Mouse (Mus musculus) left cerebral cortex, adult 11 months (tissue): ENCODE data around the gene Nop2.

Experiments
- DNase-seq: peaks from one replicate; pipeline ENCODE4 v3.0.0; 2022; ENCODE audit warnings: low spot score

Gene Nop2

DNA sequence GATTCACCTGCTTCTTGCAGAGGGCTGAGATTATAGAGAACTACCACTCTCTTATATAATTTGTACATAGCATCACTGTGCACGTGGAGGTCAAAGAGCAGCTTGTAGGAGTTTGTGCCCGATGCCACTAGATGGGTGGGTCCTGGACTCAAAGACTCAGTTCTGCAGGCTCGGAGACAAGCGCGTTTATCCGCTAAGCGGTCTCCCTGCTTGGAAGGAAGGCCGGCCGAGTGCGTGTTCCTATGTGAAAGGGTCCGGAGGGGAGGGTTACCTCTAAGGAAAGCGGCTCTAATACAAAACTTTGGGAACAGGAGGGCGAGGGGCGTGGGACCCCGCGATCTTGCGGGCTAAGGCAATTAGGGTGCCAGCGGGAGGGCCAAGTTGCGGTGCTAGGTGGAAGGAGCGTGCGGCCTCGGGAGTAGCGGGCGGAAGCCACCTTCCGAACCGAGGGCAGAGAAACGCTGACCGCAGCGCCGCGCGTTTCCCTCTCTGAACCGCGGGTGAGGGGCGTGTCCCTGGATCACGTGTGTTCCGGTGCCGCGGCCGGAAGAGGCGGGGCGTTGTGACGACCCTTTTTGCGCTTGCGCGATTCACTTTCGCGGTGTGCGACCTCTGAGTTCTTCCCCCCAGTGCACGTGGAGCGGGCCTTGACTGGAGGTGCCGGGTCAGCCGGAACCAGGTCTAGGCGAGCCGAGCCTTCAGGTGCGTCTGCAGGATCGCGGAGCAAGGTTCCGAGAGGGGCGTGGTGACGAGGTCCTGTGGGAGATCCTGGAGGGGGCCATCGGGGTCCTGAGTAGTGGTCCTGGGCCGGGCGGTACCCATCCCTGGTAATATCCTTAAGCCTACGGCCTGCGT lies at the start of gene Nop2:
TSS of gene Nop2 (plus strand) at position 608 of the 855 bp plus-strand sequence.
- DNase-seq = peak; percentile 68

DNA sequence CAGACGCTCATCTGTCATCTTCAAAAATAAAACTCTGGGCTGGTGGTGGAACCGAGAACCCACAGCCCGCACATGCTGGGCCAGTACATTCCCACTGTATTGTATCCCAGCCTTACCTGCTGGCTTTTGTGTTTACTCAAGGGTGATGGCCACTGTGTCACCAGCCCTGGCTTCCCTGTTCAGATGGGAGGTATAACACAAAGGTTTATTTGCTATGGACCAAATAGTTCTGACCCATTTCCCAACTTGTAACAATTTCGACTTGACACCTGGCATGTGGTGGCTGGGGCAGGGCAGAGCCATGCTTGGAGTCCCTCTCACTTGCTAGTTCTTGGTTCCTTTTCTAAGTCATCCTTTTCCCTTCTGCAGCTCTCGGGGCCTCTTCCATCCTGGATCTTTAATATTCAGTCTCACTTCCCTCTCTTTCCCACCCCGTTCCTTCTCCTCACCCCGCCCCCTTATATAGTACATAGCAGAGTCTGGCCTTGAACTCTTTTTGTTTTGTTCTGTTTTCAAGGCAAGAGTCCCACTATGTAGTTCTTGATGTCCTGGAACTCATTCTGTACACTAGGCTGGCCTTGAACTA lies 48.8 kb upstream of the Nop2 start:
- no peak for DNase-seq

DNA sequence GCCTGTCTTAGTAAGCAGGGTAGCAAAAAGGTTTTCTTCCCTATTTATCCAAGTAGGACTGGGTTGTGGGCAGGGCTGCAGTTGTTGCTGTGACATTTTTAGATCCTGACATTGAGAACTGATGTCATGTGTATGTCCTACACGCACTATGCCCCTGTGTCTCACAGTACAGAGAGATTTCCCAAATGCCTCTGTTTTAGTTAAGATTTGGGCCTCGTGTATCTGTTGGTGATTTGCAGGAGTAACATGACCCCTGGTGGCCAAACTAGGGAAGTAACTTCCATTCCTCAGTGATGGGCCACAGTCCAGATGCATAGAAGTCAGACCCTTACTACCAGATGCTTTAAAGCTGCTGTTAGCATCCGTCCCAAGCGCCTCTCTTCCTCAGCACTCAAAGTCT lies 47.3 kb upstream of the Nop2 start:
- DNase-seq = no peak

DNA sequence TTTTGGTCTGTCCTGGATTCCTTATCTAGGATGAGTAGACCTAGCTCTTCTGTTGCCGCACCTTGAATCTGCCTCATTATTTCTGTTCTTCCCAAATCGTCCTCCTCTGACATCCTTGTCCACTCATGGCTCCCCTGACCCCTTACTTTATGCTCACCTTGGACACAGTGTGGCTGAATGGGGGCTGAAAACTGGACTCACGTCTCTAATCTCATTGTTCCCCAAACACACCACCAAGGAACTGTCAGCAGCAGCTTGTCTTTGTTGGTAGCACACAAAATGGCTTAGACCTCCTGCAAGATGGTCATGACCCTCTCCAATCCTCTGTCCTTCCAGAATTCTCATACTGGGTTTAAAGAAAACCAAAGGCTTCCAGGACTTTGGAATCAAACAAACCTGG lies 43.8 kb upstream of the Nop2 start:
- DNase-seq = no peak

DNA sequence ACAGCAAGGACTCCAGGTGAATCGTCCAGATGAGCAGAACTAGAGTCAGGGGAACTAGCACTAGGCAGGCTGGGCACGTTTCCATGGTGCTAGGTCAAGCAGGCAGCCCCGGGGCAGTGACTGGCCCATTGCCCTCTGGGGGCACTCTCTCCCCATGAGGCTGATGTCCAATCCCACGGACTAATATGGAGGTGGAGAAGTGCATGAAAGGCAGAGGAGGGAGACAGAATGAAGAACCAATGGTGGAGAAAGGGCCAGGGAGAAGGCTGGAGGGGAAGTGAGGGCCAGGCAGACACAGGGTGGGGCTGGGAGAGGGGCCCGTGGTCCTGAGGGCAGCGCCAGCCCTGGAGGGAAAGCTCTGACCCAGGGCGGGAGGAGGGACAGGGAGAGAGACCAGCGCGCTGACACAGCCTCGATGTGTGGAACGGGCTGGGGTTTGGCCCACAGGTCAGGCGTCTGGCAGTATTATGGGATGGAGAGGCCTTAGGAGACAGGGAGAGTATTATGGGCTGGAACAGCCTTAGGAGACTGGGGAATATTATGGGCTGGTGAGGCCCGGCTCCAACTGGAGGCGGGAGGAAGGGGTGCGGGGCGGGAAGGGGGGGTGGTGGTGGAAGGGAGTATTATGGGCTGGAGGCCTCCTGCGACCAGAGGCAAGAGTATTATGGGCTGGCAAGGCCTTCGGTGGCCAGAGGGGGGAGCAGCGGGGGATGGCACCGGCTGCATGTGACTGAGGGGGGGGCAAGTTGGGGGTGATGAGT lies 43.0 kb upstream of the Nop2 start:
- peak; percentile 75 for DNase-seq

DNA sequence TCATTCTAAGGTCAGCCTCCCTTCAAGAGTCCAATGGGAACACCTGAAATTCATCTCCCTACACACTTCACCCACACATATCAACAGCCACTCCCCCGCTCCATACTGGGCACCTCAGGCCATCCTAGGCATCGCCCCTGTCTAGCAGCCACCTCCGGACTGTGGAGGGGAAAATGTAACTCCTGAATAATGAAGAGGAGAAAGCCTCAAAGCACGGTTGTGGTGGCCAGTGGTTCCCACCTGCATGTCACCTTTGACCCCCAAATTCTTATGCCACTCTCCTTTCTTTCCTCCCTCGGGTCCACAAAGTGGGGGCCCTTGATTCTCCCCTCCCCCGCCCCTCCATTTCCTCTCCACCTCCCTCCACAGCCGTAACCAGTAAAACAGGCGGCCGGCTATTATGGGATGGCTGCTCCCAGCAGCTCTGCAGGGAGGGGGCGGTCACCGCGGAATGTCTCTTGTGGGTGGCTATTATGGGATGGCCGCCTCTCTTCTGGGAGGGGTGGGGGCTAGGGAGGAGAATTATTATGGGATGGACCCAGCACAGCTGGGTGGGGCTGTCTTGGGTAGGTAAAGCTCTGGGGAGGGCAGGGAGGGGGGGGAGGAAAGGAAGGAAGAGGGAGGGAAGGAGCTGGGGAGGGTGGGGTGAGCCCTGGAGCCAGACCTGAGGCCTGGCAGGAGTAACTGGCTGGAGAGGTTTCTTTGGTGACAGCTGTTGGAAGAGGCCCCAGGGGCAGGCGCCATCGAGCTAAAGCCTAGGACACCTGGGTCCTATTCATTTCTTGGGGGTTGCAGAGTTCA lies 42.0 kb upstream of the Nop2 start:
- DNase-seq = peak; percentile 84

DNA sequence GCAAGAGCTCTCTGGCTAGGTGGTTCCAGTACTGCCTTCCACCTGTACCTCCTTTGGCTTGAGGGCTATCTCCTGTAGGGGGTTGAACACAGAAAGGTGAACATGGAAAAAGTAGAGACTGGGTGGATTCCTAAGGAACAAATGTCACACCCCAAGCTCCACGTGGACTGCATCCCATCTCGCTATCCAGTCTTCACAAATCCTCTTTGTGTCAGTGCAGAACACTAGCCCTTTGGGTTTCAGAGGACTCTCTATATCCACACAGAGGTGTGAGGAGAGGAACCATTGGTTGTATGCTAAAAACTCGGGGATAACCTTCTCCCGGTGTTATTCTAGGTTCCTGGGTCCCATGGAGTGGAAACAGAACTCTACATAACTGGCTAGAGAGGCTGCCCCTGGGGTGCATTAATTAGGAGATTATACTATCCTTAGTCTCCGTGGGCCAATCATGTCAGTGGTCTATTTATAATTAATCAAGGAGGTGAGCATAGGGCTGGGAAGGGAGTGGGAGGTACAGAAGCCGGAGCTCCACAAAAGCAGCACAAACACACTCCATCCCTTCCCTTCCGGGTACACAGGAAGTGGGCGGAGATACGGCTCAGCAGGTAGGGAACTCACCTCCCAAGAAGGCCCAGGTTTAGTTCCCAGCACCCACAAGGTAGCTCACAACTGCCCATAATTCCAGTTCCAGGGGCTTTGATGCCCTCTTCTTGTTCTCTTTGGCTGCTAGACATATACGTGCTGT lies 41.2 kb upstream of the Nop2 start:
- no peak for DNase-seq

DNA sequence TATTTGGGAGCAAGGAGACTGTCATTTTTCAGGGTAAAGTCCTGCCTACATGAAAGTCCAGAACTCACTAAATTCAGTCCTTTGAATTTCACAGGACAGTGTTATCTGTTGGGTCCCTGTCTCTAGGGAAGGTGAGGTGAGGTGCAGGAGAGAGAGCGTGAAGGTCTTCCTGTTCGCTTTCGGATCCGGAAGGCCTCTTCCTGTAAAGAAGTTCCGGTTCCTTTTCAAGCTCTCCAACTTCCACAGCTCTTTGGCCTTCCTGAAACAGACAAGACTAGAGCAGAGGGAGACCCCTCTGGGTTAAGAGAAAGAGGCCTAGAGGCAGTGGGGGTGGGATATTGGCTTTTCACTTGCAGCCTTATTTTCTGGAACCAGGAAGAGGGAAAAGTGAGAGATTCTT lies 39.3 kb upstream of the Nop2 start:
- no peak for DNase-seq

DNA sequence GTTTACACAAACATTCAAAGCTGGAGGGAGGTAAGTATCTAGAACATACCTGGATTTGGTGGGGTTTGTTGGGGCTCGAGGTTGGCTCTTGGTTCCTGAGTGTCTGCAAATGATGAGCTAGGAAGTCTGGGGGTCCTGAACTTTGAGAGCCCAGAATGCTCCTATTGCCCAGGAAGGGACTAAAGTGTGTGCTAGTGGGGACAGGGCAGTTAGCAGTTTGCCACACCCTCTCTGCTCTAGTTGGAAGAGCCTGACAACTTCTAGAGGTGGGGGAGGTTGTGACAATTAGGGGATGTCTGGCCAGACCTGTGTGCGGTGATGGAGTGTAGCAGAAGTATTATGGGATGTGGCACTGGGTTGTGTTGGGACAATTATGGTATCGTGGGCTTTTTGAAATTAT lies 36.9 kb upstream of the Nop2 start:
- no peak for DNase-seq

DNA sequence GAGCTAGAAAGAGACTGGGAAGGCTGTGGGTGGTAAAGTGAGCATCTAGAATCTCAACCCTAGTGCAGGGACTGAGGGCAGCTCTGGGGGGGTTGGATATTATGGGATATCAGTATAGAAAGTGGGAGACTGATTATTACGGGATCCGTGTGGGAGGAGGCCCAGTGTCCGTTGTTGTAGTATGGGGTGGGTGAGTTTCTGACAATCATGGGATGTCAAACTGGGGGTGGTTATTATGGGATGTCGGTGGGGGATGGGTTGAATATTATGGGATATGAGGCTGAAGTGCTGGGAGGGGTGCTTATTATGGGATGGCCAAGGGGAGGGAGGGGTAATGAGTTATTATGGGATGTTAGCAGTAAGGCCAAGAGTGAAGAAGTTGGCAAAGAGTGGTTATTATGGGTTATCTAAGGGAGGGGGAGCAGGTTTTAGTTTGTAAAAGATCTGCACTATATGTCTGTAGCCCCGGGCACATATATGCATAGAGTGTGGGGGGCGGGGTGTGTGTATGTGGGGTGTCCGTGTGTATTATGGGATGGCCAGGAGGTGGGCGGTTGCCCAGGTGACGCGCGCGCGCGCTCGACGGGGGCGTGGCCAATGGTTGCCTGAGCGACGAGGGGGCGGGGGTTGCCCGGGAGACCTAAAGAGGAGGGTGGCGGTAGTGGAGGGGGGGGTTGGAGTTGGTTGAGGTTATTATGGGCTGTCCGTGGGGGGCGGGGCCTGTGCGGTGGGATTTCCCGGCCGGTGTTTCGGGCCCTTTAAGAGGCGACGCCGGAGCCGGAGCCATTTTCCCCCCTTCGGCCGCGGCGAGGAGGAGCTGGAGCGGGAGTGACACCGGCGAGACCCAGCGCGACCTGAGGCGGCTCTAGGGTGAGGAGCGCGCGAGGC lies 36.1 kb upstream of the Nop2 start, which contains the start of gene Chd4:
TSS of gene Chd4 (plus strand) at position 591 of the 888 bp plus-strand sequence.
- DNase-seq = peak; percentile 93

DNA sequence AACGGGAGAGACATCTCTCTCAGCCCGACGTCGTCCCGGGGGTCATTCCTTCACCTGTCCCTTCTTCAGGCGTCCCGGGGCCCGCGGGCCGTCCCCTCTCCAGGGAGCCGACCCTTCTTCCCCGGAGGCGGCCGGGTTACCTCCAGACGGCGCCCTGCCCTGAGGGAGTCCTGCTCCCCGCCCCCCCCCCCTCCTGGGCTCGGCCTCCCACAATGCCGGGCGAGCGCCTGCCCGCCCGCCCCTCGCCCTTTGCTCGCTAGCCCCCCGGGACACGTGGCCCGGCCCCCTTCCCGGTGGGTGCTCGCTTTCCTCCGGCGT lies 35.5 kb upstream of the Nop2 start:
- DNase-seq = no peak

DNA sequence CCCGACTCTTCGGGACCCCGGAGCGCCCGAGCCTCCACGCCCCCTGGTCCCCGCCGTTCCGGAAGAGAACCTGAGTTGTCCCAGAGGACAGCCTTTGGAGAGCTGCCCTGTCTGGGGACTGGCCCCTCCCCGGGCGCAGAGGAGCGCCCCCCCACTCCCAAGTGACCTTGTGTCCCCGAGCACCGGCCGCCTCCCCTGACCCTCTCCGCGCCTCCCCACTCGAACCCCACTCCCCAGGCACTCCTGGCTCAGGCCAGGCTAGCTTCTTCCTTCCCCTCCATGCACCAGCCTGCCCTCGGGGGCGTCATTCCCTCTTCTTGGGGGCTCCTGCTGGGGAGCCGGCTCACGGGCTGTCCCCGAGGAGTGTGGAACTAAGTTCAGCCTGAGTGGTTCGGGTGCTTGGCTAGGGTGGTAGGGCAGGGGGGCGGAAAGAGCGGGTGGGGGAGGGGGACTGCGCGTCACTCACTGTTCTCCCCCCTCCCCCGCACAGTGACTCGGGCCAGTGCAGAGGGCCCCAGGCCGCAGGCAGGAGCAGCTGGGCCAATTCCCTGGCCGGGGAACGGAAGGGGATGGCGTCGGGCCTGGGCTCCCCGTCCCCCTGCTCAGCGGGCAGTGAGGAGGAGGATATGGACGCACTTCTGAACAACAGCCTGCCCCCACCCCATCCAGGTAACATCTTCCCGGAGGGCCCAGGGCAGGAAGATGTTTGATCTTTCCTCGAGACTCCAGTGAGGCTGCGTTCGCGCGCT lies 34.9 kb upstream of the Nop2 start:
- DNase-seq = no peak

DNA sequence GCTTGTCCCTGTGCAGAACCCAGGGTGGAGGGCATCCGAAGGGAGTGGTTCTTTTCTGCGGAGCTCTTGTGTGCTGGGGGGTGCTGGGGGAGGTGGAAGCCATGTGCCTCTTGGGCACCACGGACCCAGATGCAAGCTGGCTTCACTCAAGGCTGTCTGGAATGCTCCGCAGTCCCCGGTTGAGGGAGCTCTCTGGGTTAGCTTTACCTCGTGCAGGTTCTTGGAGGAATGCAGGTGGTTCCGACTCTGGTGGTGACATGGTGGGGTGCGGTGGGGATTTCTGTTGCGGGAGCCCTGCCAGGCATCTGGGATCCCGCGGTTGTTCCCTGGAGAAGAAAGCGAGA lies 34.4 kb upstream of the Nop2 start:
- DNase-seq = no peak

DNA sequence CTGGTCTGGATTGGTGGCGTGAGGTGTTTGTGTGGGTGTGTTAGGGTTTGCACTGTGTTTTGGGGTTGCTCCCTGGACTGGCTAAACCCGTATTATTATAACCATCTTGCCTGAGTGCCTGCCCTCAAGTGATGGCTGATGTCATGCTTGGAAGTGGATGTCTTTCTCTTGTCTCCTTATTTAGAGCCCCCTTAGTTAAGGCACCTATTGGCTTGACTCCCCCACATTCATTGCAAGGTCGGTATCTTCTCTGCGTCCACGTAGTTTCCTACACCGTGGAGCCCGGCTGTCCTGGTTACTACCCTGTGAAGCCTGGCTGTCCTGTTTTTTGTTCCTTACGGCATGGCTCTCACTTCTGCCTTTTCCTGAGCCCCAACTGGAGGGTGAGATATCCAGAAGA lies 33.8 kb upstream of the Nop2 start:
- no peak for DNase-seq

DNA sequence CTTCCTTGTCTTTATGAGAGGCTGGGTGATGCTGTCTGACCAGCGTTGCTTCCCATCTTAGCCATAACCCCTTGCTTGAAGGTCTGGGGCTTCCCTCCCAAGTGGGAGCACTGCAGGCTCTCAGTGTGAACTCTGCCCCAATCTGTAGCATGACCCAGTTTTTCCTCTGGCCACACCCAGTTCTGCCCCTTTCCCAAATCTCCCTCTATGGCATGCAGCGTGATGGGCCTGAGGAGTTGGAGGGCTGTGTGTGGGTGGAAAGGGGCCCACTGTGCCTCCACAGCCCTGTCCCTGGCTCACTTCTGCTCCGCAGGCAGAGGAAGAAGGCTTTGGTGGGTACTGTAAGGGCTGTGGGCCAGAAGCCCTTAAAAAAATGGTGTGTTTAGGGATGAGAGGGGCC lies 33.2 kb upstream of the Nop2 start:
- DNase-seq = no peak

DNA sequence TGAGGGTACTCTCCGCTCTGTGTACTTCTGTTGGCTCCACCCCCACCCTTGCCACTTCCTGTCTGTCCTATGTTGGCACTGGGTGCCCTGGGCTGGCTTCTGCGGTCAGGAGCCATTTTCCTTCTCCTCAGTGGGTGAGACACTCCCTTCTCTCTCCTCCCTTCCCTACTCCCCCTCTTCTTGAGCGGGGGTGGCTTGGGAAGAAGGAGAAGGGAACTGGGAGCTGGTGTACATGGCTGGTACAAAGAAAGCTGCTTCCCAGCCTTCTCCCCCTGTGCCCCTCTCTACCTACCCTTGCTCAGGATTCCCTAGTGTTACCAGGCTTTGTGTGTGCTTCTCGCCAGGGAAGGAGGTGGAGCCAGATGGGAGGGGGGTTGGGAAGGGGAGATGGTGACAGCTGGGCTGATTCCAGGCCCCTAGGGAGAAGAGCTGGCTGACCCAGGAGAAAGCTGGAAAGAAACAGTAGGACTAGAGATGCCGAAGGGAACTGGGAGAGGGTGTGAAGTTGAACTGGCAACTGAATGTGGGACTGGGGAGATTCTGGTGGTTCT lies 32.2 kb upstream of the Nop2 start:
- DNase-seq = no peak

DNA sequence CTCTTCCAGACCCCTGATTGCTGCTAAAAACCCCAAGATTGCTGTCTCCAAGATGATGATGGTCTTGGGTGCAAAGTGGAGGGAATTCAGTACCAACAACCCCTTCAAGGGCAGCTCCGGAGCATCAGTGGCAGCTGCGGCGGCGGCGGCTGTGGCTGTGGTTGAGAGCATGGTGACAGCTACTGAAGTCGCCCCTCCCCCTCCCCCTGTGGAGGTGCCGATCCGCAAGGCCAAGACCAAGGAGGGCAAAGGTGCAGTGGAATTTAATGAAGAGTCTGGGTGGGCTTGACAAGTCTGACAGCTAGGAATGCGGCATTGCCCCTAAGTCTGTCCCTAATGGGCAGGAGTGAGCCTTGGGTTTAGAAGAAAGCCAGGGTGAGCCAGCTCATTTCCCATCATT lies 30.3 kb upstream of the Nop2 start:
- no peak for DNase-seq

DNA sequence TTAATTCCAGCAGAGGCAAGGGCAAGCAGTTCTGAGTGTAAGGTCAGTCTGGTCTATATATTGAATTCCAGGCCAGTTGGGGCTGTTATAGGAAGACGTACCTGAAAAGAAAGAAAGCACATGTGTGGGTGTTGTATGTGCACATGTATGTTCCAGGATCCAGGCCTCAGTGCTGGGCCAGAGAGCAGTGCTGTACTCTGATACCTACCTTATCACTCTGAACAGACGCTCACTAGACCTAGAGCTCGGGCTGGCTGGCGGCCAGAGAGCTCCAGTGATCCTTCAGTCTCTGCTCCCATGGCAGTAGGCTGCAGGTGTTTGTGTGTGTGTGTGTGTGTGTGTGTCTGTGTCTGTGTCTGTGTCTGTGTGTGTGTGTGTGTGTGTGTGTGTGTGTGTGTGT lies 27.5 kb upstream of the Nop2 start:
- DNase-seq = no peak

DNA sequence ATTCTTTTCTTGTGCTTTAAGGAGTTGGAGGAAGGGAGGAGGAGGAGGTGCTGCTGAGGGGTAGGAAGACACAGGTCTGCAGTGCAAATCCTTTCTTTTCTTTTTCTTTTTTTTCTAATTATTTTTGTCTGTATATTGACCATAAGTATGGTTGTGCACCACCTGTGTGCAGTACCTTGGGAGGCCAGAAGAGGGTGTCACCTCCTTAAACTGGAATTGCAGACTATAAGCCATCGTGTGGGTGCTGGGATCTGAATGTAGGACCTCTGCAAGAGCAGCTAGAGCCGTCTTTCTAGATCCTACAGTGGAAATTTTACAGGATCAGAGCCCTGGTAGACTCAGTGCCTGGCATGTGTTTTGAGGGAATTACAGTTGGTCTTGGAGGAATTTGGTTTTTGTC lies 24.0 kb upstream of the Nop2 start:
- no peak for DNase-seq

DNA sequence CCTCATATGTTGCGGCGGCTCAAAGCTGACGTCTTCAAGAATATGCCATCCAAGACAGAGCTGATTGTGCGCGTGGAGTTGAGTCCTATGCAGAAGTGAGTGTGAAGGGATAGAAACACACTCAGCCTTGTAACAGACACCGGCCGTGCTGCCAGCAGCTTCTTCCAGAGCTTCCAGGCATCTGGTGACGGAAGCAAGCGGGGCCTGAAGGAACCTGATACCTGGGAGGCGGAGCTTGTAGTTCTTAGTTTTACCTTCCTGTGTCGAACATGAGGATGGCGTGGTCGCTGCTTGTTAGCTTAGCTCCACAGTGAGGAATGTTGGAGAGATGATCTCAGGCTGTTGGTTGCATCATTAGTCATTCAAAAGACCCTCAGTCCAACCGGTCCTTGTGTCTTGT lies 22.3 kb upstream of the Nop2 start:
- DNase-seq = no peak
